Mouse (Mus musculus): Measurements from ENCODE around the gene Rab30.
"Not testable (repeated sequence)": the region's sequence is repeated elsewhere in the genome, so short reads cannot be mapped to it uniquely, and the experiment has no call there.

Gene Rab30

GRCm38 (mm10) chr7:92750395-92750794 lies 9.0 kb downstream of the Rab30 start:
- DNase-seq (ENCODE audit: low spot score in 2 of 2): no peak

GRCm38 (mm10) chr7:92758067-92758466 lies 16.7 kb downstream of the Rab30 start:
- DNase-seq (ENCODE audit: low spot score in 2 of 2): no peak

- no peak for DNase-seq (ENCODE audit: low spot score in 2 of 2)
These were observed 19.2 kb downstream of the Rab30 start for GRCm38 (mm10) chr7:92760651-92761050.

GRCm38 (mm10) chr7:92761161-92761560 lies 19.8 kb downstream of the Rab30 start:
- no peak for DNase-seq (ENCODE audit: low spot score in 2 of 2)

- no peak for DNase-seq (ENCODE audit: low spot score in 2 of 2)
These were observed 24.0 kb downstream of the Rab30 start for GRCm38 (mm10) chr7:92765426-92765825.

GRCm38 (mm10) chr7:92766096-92767090 lies 25.0 kb downstream of the Rab30 start:
- DNase-seq (ENCODE audit: low spot score in 2 of 2): no peak

GRCm38 (mm10) chr7:92768116-92768515 lies 26.7 kb downstream of the Rab30 start:
- DNase-seq (ENCODE audit: low spot score in 2 of 2): not testable (repeated sequence)

GRCm38 (mm10) chr7:92768859-92769258 lies 27.5 kb downstream of the Rab30 start:
- peak in 1 of 2 experiments; percentile 20 for DNase-seq (ENCODE audit: low spot score in 2 of 2)

GRCm38 (mm10) chr7:92773006-92773405 lies 31.6 kb downstream of the Rab30 start:
- DNase-seq (ENCODE audit: low spot score in 2 of 2): no peak

- DNase-seq (ENCODE audit: low spot score in 2 of 2): no peak
These were observed 32.2 kb downstream of the Rab30 start for GRCm38 (mm10) chr7:92773596-92773995.

- no peak for DNase-seq (ENCODE audit: low spot score in 2 of 2)
These were observed 33.3 kb downstream of the Rab30 start for GRCm38 (mm10) chr7:92774741-92775140.

GRCm38 (mm10) chr7:92775703-92776102 lies 34.3 kb downstream of the Rab30 start:
- no peak for DNase-seq (ENCODE audit: low spot score in 2 of 2)

- no peak for DNase-seq (ENCODE audit: low spot score in 2 of 2)
These were observed 35.2 kb downstream of the Rab30 start for GRCm38 (mm10) chr7:92776647-92777046.

GRCm38 (mm10) chr7:92777108-92777973 lies 35.9 kb downstream of the Rab30 start:
- peak; percentile 39 to 42 for DNase-seq (ENCODE audit: low spot score in 2 of 2)

GRCm38 (mm10) chr7:92779058-92779457 lies 37.7 kb downstream of the Rab30 start:
- DNase-seq (ENCODE audit: low spot score in 2 of 2): no peak

GRCm38 (mm10) chr7:92781361-92781760 lies 40.0 kb downstream of the Rab30 start:
- DNase-seq (ENCODE audit: low spot score in 2 of 2): no peak

GRCm38 (mm10) chr7:92781948-92782347 lies 40.5 kb downstream of the Rab30 start:
- no peak for DNase-seq (ENCODE audit: low spot score in 2 of 2)

GRCm38 (mm10) chr7:92782511-92782910 lies 41.1 kb downstream of the Rab30 start:
- DNase-seq (ENCODE audit: low spot score in 2 of 2): no peak

- DNase-seq (ENCODE audit: low spot score in 2 of 2): no peak
These were observed 41.9 kb downstream of the Rab30 start for GRCm38 (mm10) chr7:92783166-92783806.

- no peak for DNase-seq (ENCODE audit: low spot score in 2 of 2)
These were observed 42.5 kb downstream of the Rab30 start for GRCm38 (mm10) chr7:92783914-92784313.

GRCm38 (mm10) chr7:92795749-92796148 lies 54.3 kb downstream of the Rab30 start:
- DNase-seq (ENCODE audit: low spot score in 2 of 2): no peak

GRCm38 (mm10) chr7:92796813-92797212 lies 55.4 kb downstream of the Rab30 start:
- DNase-seq (ENCODE audit: low spot score in 2 of 2): no peak
